Mouse (Mus musculus): ENCODE results near the gene Kin.

DNA sequence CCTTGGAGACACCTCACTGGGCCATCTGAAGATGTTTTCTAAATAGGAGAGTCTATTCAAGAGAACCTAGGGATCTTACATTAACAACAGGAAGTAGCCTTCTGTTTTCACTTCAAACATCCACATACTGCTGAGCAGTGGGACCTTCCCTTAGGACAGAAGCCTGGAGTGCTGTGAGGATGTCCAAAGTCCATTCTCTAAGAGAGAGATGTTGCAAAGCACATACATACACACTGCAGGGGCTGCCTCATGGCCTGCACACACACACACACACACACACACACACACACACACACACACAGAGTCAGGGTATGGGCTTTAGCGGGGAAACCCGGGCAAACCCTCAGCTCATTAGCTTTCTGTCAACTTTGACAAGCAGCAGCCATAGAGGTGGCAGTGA lies 20.1 kb downstream of the Kin start:
- TF ChIP-seq CTCF (IDR thresholded peaks at IDR 0.05) (no peak), EP300 (IDR thresholded peaks at IDR 0.05) (no peak)

Measured in lung, postnatal 0 days (tissue).